Mouse (Mus musculus): ENCODE measurements around the gene Clspn.

- TF ChIP-seq CTCF (IDR thresholded peaks at IDR 0.05; ENCODE audit: extremely low read depth, insufficient read length, insufficient replicate concordance, low read depth, low read length) = no peak
- no peak for TF ChIP-seq POLR2A (IDR thresholded peaks at IDR 0.05; ENCODE audit: low read depth, low read length)
Measured at GRCm38 (mm10) chr4:126585739-126586138, 29.0 kb downstream of the Clspn start.
